ENCODE assay signal across 24 mouse cellular contexts in the genomic region with DNA sequence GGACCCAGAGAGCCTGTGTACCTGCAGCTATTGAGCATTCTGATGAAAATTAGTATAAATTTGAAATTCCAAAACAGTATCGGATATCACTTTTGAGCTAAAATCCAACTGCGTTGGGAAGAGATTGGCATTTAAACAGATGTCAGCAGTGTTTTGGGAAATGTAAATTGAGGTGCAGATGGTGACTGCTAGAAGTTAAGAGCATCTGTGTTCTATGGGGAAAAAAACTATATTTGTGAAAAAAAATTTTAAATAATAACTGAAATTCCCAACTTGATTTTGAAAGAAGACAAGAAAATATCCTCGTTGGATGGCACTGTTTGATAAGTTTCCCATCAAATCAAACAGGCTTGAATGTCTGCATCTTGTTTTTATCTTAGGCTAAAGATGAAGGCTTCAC.
"Had no signal": no experiment of that assay in that cellular context is flagged by ENCODE, and none has a peak within 500 bp of the region (broad histone marks: within the 10 kb centered on the region; RNA-seq: fewer than 3 reads in every experiment).

No protein-coding gene starts in this region.

- ATAC-seq: intestine, embryonic 15.5 days; liver, embryonic 12.5 days; midbrain, embryonic 15.5 days had no signal

- DNase-seq: kidney, adult 11 months; kidney, adult 8-10 months; kidney, postnatal 10 days; kidney, postnatal 36 days; liver; lung, adult 18-20 months; lung, postnatal 14 days; right cerebral cortex, adult 18-20 months; right cerebral cortex, postnatal 14 days; right cerebral cortex, postnatal 4 days; thymus, postnatal 25 days had no signal

- H3K4me3 ChIP-seq: intestine, embryonic 15.5 days; kidney, embryonic 15.5 days; limb, embryonic 10.5 days; limb, embryonic 13.5 days; liver, embryonic 12.5 days; liver, embryonic 15.5 days; lung, embryonic 15.5 days; midbrain, embryonic 12.5 days; midbrain, embryonic 15.5 days; neural tube, embryonic 12.5 days; neural tube, embryonic 15.5 days had no signal

- H3K36me3 ChIP-seq: intestine, embryonic 15.5 days; kidney, embryonic 15.5 days; limb, embryonic 10.5 days; limb, embryonic 13.5 days; liver, embryonic 12.5 days; liver, embryonic 15.5 days; lung, embryonic 15.5 days; midbrain, embryonic 12.5 days; midbrain, embryonic 15.5 days; neural tube, embryonic 12.5 days; neural tube, embryonic 15.5 days had no signal

- H3K4me1 ChIP-seq: intestine, embryonic 15.5 days; liver, embryonic 12.5 days; liver, embryonic 15.5 days; lung, embryonic 15.5 days; neural tube, embryonic 12.5 days had no signal

- H3K9me3 ChIP-seq: intestine, embryonic 15.5 days; kidney, embryonic 15.5 days; limb, embryonic 10.5 days; limb, embryonic 13.5 days; liver, embryonic 12.5 days; liver, embryonic 15.5 days; lung, embryonic 15.5 days; midbrain, embryonic 12.5 days; midbrain, embryonic 15.5 days; neural tube, embryonic 12.5 days; neural tube, embryonic 15.5 days had no signal

- H3K4me2 ChIP-seq: intestine, embryonic 15.5 days; kidney, embryonic 15.5 days; limb, embryonic 13.5 days; liver, embryonic 12.5 days; liver, embryonic 15.5 days; lung, embryonic 15.5 days; midbrain, embryonic 12.5 days; midbrain, embryonic 15.5 days; neural tube, embryonic 12.5 days; neural tube, embryonic 15.5 days had no signal

- H3K9ac ChIP-seq: intestine, embryonic 15.5 days; kidney, embryonic 15.5 days; limb, embryonic 13.5 days; liver, embryonic 12.5 days; liver, embryonic 15.5 days; lung, embryonic 15.5 days; midbrain, embryonic 12.5 days; midbrain, embryonic 15.5 days; neural tube, embryonic 12.5 days; neural tube, embryonic 15.5 days had no signal

- H3K27me3 ChIP-seq: intestine, embryonic 15.5 days; kidney, embryonic 15.5 days; limb, embryonic 13.5 days; liver, embryonic 12.5 days; liver, embryonic 15.5 days; lung, embryonic 15.5 days; midbrain, embryonic 12.5 days; midbrain, embryonic 15.5 days; neural tube, embryonic 12.5 days; neural tube, embryonic 15.5 days had no signal

- H3K27ac ChIP-seq: intestine, embryonic 15.5 days; kidney, embryonic 15.5 days; limb, embryonic 10.5 days; limb, embryonic 13.5 days; liver, embryonic 12.5 days; liver, embryonic 15.5 days; lung, embryonic 15.5 days; macrophage; midbrain, embryonic 12.5 days; midbrain, embryonic 15.5 days; neural tube, embryonic 12.5 days; neural tube, embryonic 15.5 days; stomach, postnatal 0 days had no signal
